Mouse (Mus musculus) retina, embryonic 14.5 days (tissue): ENCODE results near the gene Thrap3.
A peak's percentile ranks its signal among the peaks of the same experiment; 100 is the strongest.
"Not testable (repeated sequence)": the region's sequence is repeated elsewhere in the genome, so short reads cannot be mapped to it uniquely, and the experiment has no call there.

Experiments
- DNase-seq: peaks from one replicate; pipeline ENCODE4 v3.0.0-alpha.2; 2015; ENCODE audit warnings: low spot score

Gene Thrap3

GRCm38 (mm10) chr4:126219540-126219939 is 17.0 kb upstream of the Thrap3 start:
- DNase-seq = not testable (repeated sequence)

DNA sequence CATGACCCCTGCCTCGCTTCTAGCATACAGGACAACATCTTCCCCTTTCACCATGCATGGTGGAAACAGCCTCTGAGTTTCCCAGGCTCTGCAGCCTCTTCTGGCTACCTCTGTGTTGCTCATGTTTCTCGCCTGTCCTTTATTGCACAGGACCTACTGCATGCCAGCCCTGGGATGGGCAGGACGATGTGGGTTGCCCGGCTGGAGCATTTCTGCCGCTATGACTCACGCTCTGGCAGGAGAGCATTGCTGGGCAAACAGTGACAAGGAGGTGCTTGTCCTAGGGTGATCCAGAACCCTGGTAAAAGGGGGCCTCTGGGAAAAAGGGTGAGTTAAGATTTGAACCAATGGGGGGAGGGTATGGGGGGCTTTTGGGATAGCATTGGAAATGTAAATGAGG is 15.2 kb upstream of the Thrap3 start:
- no peak for DNase-seq

GRCm38 (mm10) chr4:126207081-126207480 is 4.5 kb upstream of the Thrap3 start:
- no peak for DNase-seq

GRCm38 (mm10) chr4:126205386-126205785 is 2.8 kb upstream of the Thrap3 start:
- no peak for DNase-seq

DNA sequence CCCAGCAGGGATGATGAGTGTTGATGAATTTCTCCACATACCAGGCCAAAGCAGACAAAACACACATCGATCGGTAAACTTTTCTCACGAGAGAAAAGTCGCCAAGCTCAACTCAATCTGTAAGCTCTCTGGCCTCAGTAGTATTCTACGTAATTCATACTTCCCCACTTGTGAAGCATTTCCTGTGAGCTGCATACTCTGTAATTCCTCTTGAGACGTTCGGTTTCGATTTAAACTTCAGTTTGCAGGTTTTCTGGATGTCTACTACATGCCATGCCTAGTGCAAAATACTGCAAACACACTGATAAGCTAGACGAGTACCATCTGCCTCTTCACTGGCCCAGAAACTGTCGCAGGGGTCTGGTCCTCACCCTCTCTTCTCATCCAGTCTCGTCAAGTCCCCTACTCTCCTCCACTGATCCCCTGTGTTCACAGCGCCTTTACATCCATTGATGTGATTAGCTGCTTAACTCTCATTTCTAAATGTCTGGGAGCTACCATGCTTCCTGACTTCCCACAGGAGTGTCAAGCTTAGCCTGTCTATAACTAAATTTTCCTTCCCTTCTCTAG is 2.2 kb upstream of the Thrap3 start:
- DNase-seq = no peak

GRCm38 (mm10) chr4:126204016-126204415 is 1.5 kb upstream of the Thrap3 start:
- no peak for DNase-seq

GRCm38 (mm10) chr4:126203336-126203895 is 856 bp upstream of the Thrap3 start:
- no peak for DNase-seq

GRCm38 (mm10) chr4:126201514-126202302 is 852 bp downstream of the Thrap3 start:
- peak; percentile 53 for DNase-seq

GRCm38 (mm10) chr4:126200656-126201055 is 1.9 kb downstream of the Thrap3 start:
- DNase-seq = no peak

GRCm38 (mm10) chr4:126200036-126200435 is 2.5 kb downstream of the Thrap3 start:
- no peak for DNase-seq

GRCm38 (mm10) chr4:126199556-126199955 is 3.0 kb downstream of the Thrap3 start:
- no peak for DNase-seq

DNA sequence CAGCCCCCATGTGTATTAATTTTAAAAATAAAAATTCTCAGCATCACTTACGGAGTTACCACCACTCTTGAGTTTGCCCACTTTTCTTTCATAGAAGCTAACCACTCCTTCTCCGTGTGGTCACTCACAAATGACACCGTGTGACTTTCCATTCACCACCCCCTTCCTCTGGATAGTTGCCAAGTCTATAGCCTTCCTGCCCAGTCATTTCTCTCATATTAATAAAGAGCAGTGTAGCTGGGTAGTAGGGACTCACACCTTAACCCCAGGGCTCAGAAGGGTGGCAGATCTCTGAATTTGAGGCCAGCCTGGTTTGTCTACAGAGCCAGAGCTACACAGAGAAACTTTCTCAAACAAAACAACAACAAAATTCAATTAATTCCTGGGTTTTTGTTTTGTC is 5.1 kb downstream of the Thrap3 start:
- no peak for DNase-seq

- no peak for DNase-seq
Measured at GRCm38 (mm10) chr4:126194916-126195315, 7.6 kb downstream of the Thrap3 start.

- no peak for DNase-seq
Measured at GRCm38 (mm10) chr4:126194216-126194615, 8.3 kb downstream of the Thrap3 start.

DNA sequence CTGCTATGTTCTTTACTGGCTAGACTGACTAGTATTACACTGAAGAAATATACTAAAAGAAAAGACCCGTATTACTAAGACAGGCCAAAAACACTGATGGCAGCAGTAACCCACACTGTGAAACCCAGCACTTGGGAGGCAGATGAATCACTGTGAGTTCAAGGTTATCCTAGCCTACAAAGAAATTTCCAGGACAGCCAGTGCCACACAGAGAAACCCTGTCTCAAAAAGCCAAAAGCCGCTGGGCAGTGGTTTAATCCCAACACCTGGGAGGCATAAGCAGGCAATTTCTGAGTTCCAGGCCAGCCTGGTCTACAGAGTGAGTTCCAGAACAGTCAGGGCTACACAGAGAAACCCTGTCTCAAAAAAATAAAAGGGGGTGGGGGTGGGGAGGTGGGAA is 11.9 kb downstream of the Thrap3 start:
- no peak for DNase-seq

GRCm38 (mm10) chr4:126187096-126187495 is 15.5 kb downstream of the Thrap3 start:
- DNase-seq = no peak

DNA sequence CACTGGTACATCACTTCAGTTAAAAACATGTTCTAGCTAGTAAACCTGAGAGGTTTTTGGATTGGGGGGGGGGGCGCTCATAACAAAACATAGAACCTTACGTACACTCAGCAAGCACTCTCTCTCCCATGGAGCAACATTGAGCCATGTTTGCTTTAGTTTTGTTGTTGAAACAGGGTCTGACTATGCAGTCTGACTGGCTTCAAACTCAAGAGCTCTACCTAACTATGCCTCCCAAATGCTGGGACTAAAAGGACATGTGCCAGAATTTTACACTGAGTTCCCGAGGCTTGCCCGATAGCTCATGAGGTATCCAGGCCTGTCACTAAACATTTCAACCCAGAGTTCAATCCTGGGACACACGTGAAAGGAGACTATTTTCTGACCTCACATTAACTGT is 19.5 kb downstream of the Thrap3 start:
- no peak for DNase-seq

DNA sequence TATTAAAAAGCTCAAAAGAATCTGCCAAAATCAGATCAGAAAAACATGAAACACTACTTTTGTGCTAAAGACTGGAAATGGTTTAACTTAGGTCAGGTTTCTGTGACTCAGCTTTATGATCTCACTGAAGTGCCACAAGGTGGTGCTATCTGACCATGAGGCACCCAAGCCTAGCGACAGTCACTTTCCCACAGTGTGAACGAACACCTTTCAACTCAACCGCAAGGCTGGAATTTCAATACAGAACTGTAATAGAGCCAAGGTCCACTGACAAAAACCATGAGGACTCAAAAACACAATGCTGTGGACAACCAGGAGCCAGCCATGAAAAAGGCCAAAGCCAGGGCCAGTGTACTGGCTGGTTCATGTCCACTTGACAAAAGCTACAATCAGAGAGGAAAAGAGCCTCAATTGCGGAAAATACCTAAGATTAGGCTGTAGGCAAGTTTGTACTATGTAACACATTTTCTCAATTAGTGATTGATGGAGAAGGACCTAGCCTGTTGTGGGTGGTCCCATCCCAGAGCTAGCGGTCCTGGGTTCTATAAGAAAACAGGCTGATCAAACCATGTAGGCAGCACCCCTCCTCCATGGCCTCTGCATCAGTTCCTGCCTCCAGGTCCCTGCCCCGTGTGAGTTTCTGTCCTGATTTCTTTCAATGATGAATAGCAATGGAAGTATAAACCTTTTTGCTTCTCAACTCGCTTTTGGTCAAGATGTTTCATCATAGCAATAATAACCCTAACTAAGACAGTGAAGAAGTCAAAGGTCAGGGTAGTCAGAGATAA is 21.2 kb downstream of the Thrap3 start:
- DNase-seq = peak; percentile 72

DNA sequence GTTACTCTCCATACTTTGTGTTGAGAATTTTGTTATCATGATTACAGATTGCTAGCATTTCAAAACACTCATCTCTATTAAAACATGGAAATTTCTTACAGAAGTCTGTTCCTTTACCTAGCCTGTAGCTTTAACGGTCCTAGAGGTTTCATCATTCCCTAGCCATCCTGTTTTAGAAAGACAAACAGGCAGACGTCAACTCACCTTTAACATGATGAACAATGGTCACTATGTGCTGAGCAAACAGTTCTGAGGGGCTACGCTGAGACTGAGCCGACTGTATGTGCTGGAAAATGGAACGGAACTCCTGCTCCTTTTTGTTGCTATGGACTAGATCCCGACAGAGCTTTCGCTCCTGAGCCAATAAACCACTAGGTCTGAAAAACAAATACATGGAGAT is 26.6 kb downstream of the Thrap3 start:
- not testable (repeated sequence) for DNase-seq

DNA sequence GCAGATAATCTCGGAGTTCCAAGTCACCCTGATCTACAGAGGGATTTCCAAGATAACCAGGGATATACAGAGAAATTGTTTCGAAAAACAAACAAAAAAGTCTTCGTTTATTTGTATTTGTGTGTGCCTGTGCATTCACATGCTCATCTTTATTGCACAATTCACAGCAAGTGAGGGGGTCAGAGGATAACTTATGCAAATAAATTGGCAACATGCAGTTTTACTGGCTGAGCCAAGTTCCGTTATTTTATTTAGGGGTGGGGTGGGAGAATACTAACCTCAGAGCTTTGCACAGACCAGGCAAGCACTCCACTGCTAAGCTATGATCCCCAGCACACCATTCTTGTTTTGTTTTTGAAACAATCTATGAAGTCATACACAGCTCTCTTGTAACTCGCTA is 28.8 kb downstream of the Thrap3 start:
- DNase-seq = no peak

DNA sequence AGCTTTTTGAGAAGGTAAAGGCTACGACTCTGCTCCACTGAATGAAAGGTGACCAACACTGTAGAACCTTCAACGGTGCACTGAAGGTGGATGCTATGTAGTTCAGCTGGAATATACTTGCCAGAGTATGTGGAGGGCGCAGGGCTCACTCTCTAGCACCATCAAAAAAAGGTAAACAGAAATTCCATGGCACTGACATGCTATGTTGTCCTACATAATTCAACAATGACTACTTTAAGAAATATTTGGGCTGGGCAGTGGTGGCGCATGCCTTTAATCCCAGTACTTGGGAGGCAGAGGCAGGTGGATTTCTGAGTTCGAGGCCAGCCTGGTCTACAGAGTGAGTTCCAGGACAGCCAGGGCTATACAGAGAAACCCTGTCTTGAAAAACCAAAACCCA is 31.8 kb downstream of the Thrap3 start:
- DNase-seq = not testable (repeated sequence)

DNA sequence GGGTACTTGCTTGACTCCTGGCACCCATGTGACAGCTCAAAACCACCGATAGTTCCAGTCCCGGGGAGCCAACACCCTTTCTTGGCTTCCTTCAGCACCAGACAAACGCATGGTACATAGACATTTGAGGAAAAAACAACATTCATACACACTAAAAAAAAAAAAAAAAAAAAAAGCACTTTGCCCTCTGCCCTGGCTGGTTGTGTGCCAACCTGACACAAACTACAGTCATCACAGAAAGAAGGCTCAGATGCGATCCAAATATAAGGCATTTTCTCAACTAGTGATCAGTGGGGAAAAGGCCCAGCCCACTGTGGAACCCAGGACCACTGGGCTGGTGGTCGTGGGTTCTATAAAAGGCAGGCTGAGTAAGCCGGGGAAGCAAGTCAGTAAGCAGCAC is 33.7 kb downstream of the Thrap3 start:
- DNase-seq = no peak

DNA sequence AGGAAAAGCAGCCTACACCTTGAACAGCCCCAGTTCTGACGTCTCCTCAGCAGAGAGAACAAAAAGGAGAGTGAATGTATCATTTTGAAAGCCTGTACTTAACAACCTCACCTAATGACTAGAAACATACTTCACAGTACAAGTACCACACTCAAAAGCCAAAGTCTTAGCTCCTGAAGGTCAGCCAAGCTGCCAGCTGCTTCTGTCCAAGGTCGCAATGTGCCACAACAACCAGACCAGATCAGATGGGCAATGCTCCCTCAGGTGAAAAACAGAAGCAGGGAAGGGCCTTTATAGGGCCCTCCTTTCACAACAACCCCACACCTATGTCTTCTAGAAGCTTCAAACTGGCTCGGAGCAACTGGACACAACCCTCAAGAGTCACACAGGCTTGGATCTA is 36.5 kb downstream of the Thrap3 start:
- DNase-seq = no peak
